Mouse (Mus musculus): ENCODE measurements around the gene Kazald1. TPM values are rescaled to one million over a fixed set of nuclear protein-coding genes. Genes with fewer than 3 reads are reported as not detected.

Kazald1 gene
- polyA plus RNA-seq, 1 experiment from 2014 or later = 2.1 TPM

GRCm38 (mm10) chr19:45057724-45058112 is 17.3 kb upstream of the Kazald1 start:
- ChIA-PET CTCF (interaction anchor here (2.5 to 5.7 kb wide), 5 partner anchors 10 to 44 kb away, joined by 10 to 43 read pairs (median 15); partner anchors contain the start of genes Kazald1, Lzts2 and Sfxn3), POLR2A (interaction anchor here (0.7 to 2.9 kb wide), 3 partner anchors 10 to 42 kb away, joined by 3 to 14 read pairs (median 3); partner anchors contain the start of gene Sfxn3)
- ATAC-seq (no peak), DNase-seq (ENCODE audit: low read depth, low spot score) (no peak)
- no peak for TF ChIP-seq CTCF (IDR thresholded peaks at IDR 0.05)
- H3K27me3 ChIP-seq = no peaks in the 10 kb centered on the region
- in situ Hi-C loops (cut with MboI; ENCODE audit: low pct_unique_long_range_greater_than_20kb) = no loop called here

GRCm38 (mm10) chr19:45058113-45058839 is 16.8 kb upstream of the Kazald1 start:
- in situ Hi-C loops (cut with MboI; ENCODE audit: low pct_unique_long_range_greater_than_20kb) = no loop called here
- no peak for TF ChIP-seq CTCF (IDR thresholded peaks at IDR 0.05)
- H3K27me3 ChIP-seq = no peaks in the 10 kb centered on the region
- ChIA-PET CTCF (interaction anchor here (0.6 to 5.7 kb wide), 6 partner anchors 9 to 44 kb away, joined by 3 to 43 read pairs (median 13); partner anchors contain the start of genes Kazald1, Lzts2 and Sfxn3), POLR2A (interaction anchor here (1.0 to 2.9 kb wide), 4 partner anchors 11 to 51 kb away, joined by 3 to 14 read pairs (median 3); partner anchors contain the start of gene Sfxn3)
- ATAC-seq (peak; percentile 86), DNase-seq (ENCODE audit: low read depth, low spot score) (peak; percentile 73)

DNA sequence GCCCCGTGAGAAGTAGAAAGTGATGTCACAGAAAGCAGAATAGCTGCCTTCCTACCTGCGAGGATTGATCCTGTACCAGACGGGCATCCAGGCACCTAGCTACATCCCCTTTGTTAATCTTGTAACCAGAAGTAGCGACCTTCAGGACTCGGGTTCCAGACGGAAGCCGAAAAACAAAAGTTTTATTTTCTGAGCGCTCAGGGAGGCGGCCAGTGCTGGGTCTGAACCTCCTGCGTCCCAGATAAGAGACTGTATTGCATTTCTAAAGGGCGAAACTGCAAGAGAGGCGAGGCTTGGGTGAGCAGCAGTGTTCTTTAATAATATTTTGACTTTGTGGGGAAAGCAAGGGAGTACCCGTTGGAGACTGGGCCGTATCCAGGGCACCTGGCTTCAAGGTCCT is 16.2 kb upstream of the Kazald1 start:
- no peak for TF ChIP-seq CTCF (IDR thresholded peaks at IDR 0.05)
- ChIA-PET CTCF (interaction anchor here (0.6 to 5.7 kb wide), 3 partner anchors 9 to 16 kb away, joined by 3 to 43 read pairs (median 12); partner anchors contain the start of genes Kazald1 and Sfxn3), POLR2A (interaction anchor here (1.0 to 2.9 kb wide), 4 partner anchors 11 to 52 kb away, joined by 3 to 14 read pairs (median 3); partner anchors contain the start of gene Sfxn3)
- DNase-seq (ENCODE audit: low read depth, low spot score) = no peak
- in situ Hi-C loops (cut with MboI; ENCODE audit: low pct_unique_long_range_greater_than_20kb) = no loop called here
- ATAC-seq = no peak
- H3K27me3 ChIP-seq = peaks cover under 1% of the 10 kb centered on the region

DNA sequence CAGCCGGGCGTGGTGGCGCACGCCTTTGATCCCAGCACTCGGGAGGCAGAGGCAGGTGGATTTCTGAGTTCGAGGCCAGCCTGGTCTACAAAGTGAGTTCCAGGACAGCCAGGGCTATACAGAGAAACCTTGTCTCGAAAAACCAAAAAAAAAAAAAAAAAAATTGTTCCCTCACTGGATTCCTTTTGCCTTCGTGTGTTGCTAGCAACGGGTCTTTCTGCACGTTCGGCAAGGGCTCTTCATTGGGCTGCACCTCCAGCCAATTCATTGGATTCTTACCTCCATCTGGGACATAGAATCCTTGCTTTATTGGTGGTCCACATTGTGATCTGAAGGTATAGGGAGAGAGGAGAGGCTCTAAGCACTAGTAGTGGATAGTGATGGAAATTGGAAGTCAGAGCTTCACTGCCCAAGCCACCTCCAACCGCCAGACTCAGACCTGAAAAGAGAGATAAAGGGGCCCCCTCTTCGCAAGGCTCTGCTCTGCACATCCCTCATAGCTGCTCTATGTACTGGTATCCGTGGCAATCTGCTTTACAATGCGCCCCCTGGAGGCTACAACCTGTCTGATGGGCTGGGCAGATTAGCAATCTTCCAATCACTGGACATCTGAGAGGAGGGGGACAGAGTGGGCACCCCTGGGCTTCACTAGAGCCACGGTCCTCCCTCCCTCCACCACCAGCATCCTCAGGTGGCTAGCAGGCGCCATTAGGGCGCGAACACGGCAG is 11.3 kb upstream of the Kazald1 start:
- POLR2A ChIA-PET = interaction anchor here (1.0 to 1.6 kb wide), 2 partner anchors 10 to 17 kb away, joined by 3 to 4 read pairs; partner anchors contain the start of gene Sfxn3
- in situ Hi-C loops (cut with MboI; ENCODE audit: low pct_unique_long_range_greater_than_20kb) = no loop called here
- no peak for DNase-seq (ENCODE audit: low read depth, low spot score)
- H3K27me3 ChIP-seq = peaks cover 18% of the 10 kb centered on the region
- peak; percentile 75 for TF ChIP-seq CTCF (IDR thresholded peaks at IDR 0.05)
- CTCF ChIA-PET = interaction anchor here (0.7 to 0.9 kb wide), 2 partner anchors 10 to 52 kb away, joined by 3 to 5 read pairs; no protein-coding TSS in a partner anchor
- no peak for ATAC-seq

DNA sequence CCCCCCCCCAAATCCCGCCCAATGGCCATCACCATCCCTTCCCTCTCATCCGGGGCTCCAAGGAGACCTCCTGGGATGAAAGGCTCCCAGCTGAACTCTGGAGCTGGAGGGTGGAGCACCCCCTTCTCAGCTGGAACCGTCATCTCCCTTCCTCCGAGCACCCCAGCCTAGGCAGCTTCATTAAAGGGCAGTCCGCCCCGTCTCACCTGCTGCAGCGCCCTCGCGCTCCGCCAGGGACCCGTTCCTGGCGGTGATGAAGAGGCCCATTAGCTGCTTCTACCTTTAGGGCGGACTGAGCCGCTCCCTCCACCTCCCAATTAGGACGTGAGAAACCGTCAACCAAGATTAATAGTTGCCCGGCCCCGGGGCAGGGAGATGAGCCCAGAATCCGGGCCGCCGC is 9.8 kb upstream of the Kazald1 start:
- TF ChIP-seq CTCF (IDR thresholded peaks at IDR 0.05) = no peak
- in situ Hi-C loops (cut with MboI; ENCODE audit: low pct_unique_long_range_greater_than_20kb) = no loop called here
- ChIA-PET CTCF (interaction anchor here (1.1 to 1.3 kb wide), 2 partner anchors 9 to 17 kb away, joined by 3 to 5 read pairs; no protein-coding TSS in a partner anchor), POLR2A (no interaction called here)
- no peak for DNase-seq (ENCODE audit: low read depth, low spot score)
- ATAC-seq = no peak
- peaks cover 21% of the 10 kb centered on the region for H3K27me3 ChIP-seq

DNA sequence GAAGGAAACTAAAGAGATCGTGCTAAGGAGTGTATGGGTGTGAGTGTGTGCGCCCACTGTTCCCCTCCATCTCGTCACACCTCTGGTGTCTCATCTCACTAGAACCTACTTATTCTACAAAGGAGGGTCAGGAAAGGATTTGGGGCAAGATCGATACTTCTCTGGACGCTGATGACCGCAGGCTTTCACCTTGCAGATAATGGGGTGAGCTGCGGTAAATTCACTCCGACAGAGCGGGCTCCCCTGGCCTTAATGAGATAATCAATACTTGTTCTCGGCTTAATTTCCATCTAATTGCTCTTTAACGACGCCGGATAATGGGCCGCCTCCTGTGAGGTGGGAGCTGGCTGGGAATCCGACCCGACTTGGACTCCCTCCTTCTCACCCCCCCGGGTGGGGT is 7.9 kb upstream of the Kazald1 start:
- CTCF ChIA-PET = interaction anchor here (1.1 kb wide), 1 partner anchor 9 kb away, joined by 3 read pairs; no protein-coding TSS in a partner anchor
- peaks cover 21% of the 10 kb centered on the region for H3K27me3 ChIP-seq
- in situ Hi-C loops (cut with MboI; ENCODE audit: low pct_unique_long_range_greater_than_20kb) = no loop called here
- TF ChIP-seq CTCF (IDR thresholded peaks at IDR 0.05) = no peak
- ATAC-seq = no peak
- DNase-seq (ENCODE audit: low read depth, low spot score) = no peak
- POLR2A ChIA-PET = no interaction called here

- TF ChIP-seq CTCF (IDR thresholded peaks at IDR 0.05) = no peak
- CTCF ChIA-PET = interaction anchor here (1.1 kb wide), 1 partner anchor 9 kb away, joined by 3 read pairs; no protein-coding TSS in a partner anchor
- ATAC-seq (no peak), DNase-seq (ENCODE audit: low read depth, low spot score) (no peak)
- peaks cover 21% of the 10 kb centered on the region for H3K27me3 ChIP-seq
- in situ Hi-C loops (cut with MboI; ENCODE audit: low pct_unique_long_range_greater_than_20kb) = no loop called here
- POLR2A ChIA-PET = no interaction called here
These were observed 7.1 kb upstream of the Kazald1 start for GRCm38 (mm10) chr19:45067758-45068510.

- POLR2A ChIA-PET = interaction anchor here (0.8 to 1.0 kb wide), 2 partner anchors 10 to 493 kb away, joined by 3 to 4 read pairs; no protein-coding TSS in a partner anchor
- DNase-seq (ENCODE audit: low read depth, low spot score) (no peak), ATAC-seq (no peak)
- in situ Hi-C loops (cut with MboI; ENCODE audit: low pct_unique_long_range_greater_than_20kb) = no loop called here
- H3K27me3 ChIP-seq = peaks cover 21% of the 10 kb centered on the region
- CTCF ChIA-PET = interaction anchor here (1.0 to 4.9 kb wide), 11 partner anchors 8 to 678 kb away, joined by 3 to 43 read pairs (median 5); partner anchors contain the start of gene Sfxn3
- TF ChIP-seq CTCF (IDR thresholded peaks at IDR 0.05) = no peak
These were observed 1.0 kb upstream of the Kazald1 start for GRCm38 (mm10) chr19:45073871-45074542.

- DNase-seq (ENCODE audit: low read depth, low spot score) (no peak), ATAC-seq (no peak)
- TF ChIP-seq CTCF (IDR thresholded peaks at IDR 0.05) = no peak
- in situ Hi-C loops (cut with MboI; ENCODE audit: low pct_unique_long_range_greater_than_20kb) = no loop called here
- ChIA-PET POLR2A (interaction anchor here (0.6 to 0.8 kb wide), 3 partner anchors 8 to 494 kb away, joined by 3 read pairs; no protein-coding TSS in a partner anchor), CTCF (interaction anchor here (1.1 to 4.9 kb wide), 6 partner anchors 12 to 62 kb away, joined by 3 to 43 read pairs (median 11); partner anchors contain the start of genes Lzts2 and Sfxn3)
- peaks cover 23% of the 10 kb centered on the region for H3K27me3 ChIP-seq
These were observed 438 bp downstream of the Kazald1 start for GRCm38 (mm10) chr19:45075323-45076035.
